Mouse (Mus musculus) gastrocnemius, adult 18-20 months (tissue): ENCODE data around the gene Olfr1360. TPM values are rescaled to one million over a fixed set of nuclear protein-coding genes. Genes with fewer than 3 reads are reported as not detected.

Experiments used
- DNase-seq: peaks from one replicate; pipeline ENCODE4 v3.0.0; 2021; ENCODE audit warnings: low spot score
- microRNA-seq: library from miRNA; unstranded; fragments of <30 nt; microRNA quantifications from one replicate; pipeline ENCODE4 v1.2.0, GENCODE M21; 2021
- total RNA-seq, 2 experiments: library from RNA; stranded (reverse); gene quantifications; 2 replicates each; pipeline ENCODE4 v1.2.3; 2021

The Olfr1360 gene
- total RNA-seq, 2 experiments from 2014 or later = not detected

GRCm38 (mm10) chr13:21663286-21663685 lies 13.9 kb downstream of the Olfr1360 start, which contains the start of gene Olfr1361:
Gene Olfr1361 (minus strand): TSS chr13:21663386.
- DNase-seq = no peak

GRCm38 (mm10) chr13:21642418-21642817 lies 34.8 kb downstream of the Olfr1360 start, which contains the start of gene Olfr11:
Gene Olfr11 (minus strand): TSS chr13:21642518.
- no peak for DNase-seq

Small RNA genes within 50 kb of the gene (microRNA-seq; reads per million reads assigned to microRNA genes)
- gene Gm44357 (not detected), gene Gm44367 (not detected)

Other genes with a start within 250 kb of the Olfr1360 start
- under 1 TPM; 0.31 to 0.39 TPM for gene Pgbd1, start 236.3 kb downstream of the Olfr1360 start, total RNA-seq
- gene Zscan26, start 223.7 kb downstream of the Olfr1360 start, total RNA-seq = 10 to 100 TPM; 13.1 to 14.1 TPM
- under 1 TPM; 0.19 to 0.21 TPM for gene Nkapl, start 208.9 kb downstream of the Olfr1360 start, total RNA-seq
- under 1 TPM; 0.40 to 0.73 TPM for gene Zkscan4, start 198.5 kb downstream of the Olfr1360 start, total RNA-seq
- gene Gm10065, start 198.0 kb downstream of the Olfr1360 start, total RNA-seq = not detected
- 10 to 100 TPM; 22.8 to 23.3 TPM for gene AK157302, start 182.2 kb downstream of the Olfr1360 start, total RNA-seq
- 100 to 1,000 TPM; 144 to 150 TPM for gene Gm11273, start 176.0 kb downstream of the Olfr1360 start, total RNA-seq
- gene Zkscan8, start 146.3 kb downstream of the Olfr1360 start, total RNA-seq = 1 to 10 TPM; 6.2 to 6.3 TPM
- gene Olfr1366, start 134.6 kb downstream of the Olfr1360 start, total RNA-seq = not detected
- not detected for gene Olfr1535, start 117.5 kb downstream of the Olfr1360 start, total RNA-seq
- gene Olfr1364, start 95.6 kb downstream of the Olfr1360 start, total RNA-seq = not detected
- not detected for gene Olfr1362, start 63.4 kb downstream of the Olfr1360 start, total RNA-seq
- not detected for gene Olfr11, start 34.9 kb downstream of the Olfr1360 start, total RNA-seq
- gene Olfr1361, start 14.0 kb downstream of the Olfr1360 start, total RNA-seq = not detected
- not detected for gene Olfr1359, start 20.7 kb upstream of the Olfr1360 start, total RNA-seq
- 1 to 10 TPM; 3.4 to 3.7 TPM for gene Hist1h2bl, start 38.7 kb upstream of the Olfr1360 start, total RNA-seq
- 1 to 10 TPM in 1 of 2 experiments, not detected in 1; 1.5 TPM for gene Hist1h2ai, start 39.0 kb upstream of the Olfr1360 start, total RNA-seq
- 1 to 10 TPM in 1 of 2 experiments, not detected in 1; 2.3 TPM for gene Hist1h3h, start 40.3 kb upstream of the Olfr1360 start, total RNA-seq
- not detected for gene Hist1h2bm, start 44.6 kb upstream of the Olfr1360 start, total RNA-seq
- gene Hist1h4j, start 57.7 kb upstream of the Olfr1360 start, total RNA-seq = under 1 TPM; 0.43 to 0.59 TPM
- 10 to 100 TPM; 15.2 to 22.0 TPM for gene Hist1h4k, start 73.1 kb upstream of the Olfr1360 start, total RNA-seq
- gene Hist1h2ak, start 76.4 kb upstream of the Olfr1360 start, total RNA-seq = not detected
- 1 to 10 TPM in 1 of 2 experiments, not detected in 1; 1.1 TPM for gene Hist1h2bn, start 76.7 kb upstream of the Olfr1360 start, total RNA-seq
- under 1 TPM; 0.32 to 0.52 TPM for gene Hist1h1b, start 103.2 kb upstream of the Olfr1360 start, total RNA-seq
- 10 to 100 TPM; 12.0 to 12.2 TPM for gene Hist1h3i, start 106.0 kb upstream of the Olfr1360 start, total RNA-seq
- not detected for gene Hist1h2an, start 109.8 kb upstream of the Olfr1360 start, total RNA-seq
- gene Hist1h2bp, start 110.1 kb upstream of the Olfr1360 start, total RNA-seq = not detected
- 10 to 100 TPM; 14.4 to 17.7 TPM for gene Hist1h2bq, start 132.8 kb upstream of the Olfr1360 start, total RNA-seq
- gene Hist1h2ao, start 133.1 kb upstream of the Olfr1360 start, total RNA-seq = 1 to 10 TPM; 3.1 to 3.5 TPM
- gene Hist1h4m, start 134.3 kb upstream of the Olfr1360 start, total RNA-seq = 10 to 100 TPM; 46.0 to 49.7 TPM
- 1 to 10 TPM; 5.3 to 9.1 TPM for gene Hist1h4n, start 154.8 kb upstream of the Olfr1360 start, total RNA-seq
- not detected for gene Hist1h2ap, start 156.1 kb upstream of the Olfr1360 start, total RNA-seq
- gene Hist1h2br, start 156.3 kb upstream of the Olfr1360 start, total RNA-seq = 10 to 100 TPM; 14.3 to 17.8 TPM